Mouse (Mus musculus) limb, embryonic 10.5 days (tissue): ENCODE results near the gene Slc35b2. TPM values are rescaled to one million over a fixed set of nuclear protein-coding genes. Genes with fewer than 3 reads are reported as not detected.

Source experiments
- DNase-seq: peaks from one replicate; pipeline ENCODE4 v3.0.0-alpha.2; 2017; ENCODE audit warnings: low spot score
- H3K27ac ChIP-seq: fragments of 300-500 bp; sonication (generic); 2 replicates; pipeline ENCODE4 v1.5.1; 2016; ENCODE audit warnings: mild to moderate bottlenecking
- H3K27me3 ChIP-seq: fragments of 300-500 bp; sonication (generic); 2 replicates; pipeline ENCODE4 v1.6.1; 2016; ENCODE audit warnings: low read depth, mild to moderate bottlenecking; ENCODE audit not compliant: poor library complexity, severe bottlenecking
- H3K36me3 ChIP-seq: fragments of 300-500 bp; sonication (generic); 2 replicates; pipeline ENCODE4 v1.6.1; 2016; ENCODE audit warnings: mild to moderate bottlenecking, moderate library complexity
- H3K4me1 ChIP-seq: fragments of 300-500 bp; sonication (generic); 2 replicates; pipeline ENCODE4 v1.6.1; 2016
- H3K4me3 ChIP-seq: fragments of 300-500 bp; sonication (generic); 2 replicates; pipeline ENCODE4 v1.5.1; 2016; ENCODE audit warnings: mild to moderate bottlenecking, moderate library complexity
- H3K9me3 ChIP-seq: fragments of 300-500 bp; sonication (generic); replicated peaks from 2 replicates; pipeline ENCODE4 v1.6.1; 2016; ENCODE audit warnings: mild to moderate bottlenecking
- WGBS: fragments of 180-500 bp; shearing (Covaris S2); methylation state at CpG from one replicate; pipeline ENCODE4 v1.1.7; 2016; 5-methylcytosine and 5-hydroxymethylcytosine counted together
- polyA plus RNA-seq: library from polyadenylated mRNA; unstranded; fragments of >200 nt; fragmentation: Nextera tagmentation; extraction: Ambion mirVana; gene quantifications from 2 replicates; pipeline ENCODE4 v1.2.1, GENCODE M21; 2016

Gene Slc35b2
- polyA plus RNA-seq, 1 experiment from 2014 or later: 105 TPM

DNA sequence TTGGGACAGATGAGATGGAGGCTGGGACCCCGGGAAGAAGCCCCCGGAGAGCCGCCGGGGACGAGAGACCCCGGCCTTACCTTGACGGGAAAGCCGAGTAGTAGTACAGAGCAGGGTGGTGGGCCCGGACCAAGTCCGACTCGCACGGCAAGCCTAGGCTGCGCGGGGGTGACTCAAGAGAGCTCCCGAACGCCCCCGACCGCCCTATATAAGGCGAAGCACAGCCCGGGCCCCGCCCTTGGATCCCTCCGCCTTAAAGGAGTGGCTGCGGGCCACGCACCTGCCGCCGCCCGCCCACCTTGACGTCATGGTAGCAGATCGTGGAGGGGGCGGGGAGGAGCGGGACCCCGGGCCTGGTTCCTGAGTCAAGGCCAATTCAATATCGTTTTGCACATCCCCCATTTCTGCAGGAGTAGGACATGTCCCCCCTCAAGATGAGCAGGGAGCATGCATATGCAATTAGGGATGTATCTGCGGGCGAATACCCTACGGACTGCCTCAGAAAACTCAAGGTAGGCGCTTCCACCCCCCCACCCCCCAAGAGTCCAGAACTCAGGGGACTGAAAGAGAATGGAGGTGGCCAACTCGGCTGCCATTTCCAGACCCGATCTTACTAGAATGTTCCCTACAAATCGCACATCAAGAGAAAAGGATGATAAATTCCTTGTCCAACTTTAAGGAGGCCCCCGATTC is 9.6 kb downstream of the Slc35b2 start, which contains the start of gene Hsp90ab1:
Gene Hsp90ab1 (minus strand): TSS at position 185 of the 693 bp plus-strand sequence.
- peak; percentile 100 for DNase-seq
- H3K9me3 ChIP-seq: no peaks in the 10 kb centered on the region
- peaks cover 31% of the 10 kb centered on the region for H3K4me1 ChIP-seq
- peak within 1 kb of the TSS; percentile 97 for H3K27ac ChIP-seq
- peak within 1 kb of the TSS; percentile 77 for H3K4me3 ChIP-seq
- H3K36me3 ChIP-seq: peaks cover 44% of the 10 kb centered on the region
- WGBS: under 1% methylated on average over 41 of the region's 41 CpGs
- H3K27me3 ChIP-seq: no peaks in the 10 kb centered on the region

DNA sequence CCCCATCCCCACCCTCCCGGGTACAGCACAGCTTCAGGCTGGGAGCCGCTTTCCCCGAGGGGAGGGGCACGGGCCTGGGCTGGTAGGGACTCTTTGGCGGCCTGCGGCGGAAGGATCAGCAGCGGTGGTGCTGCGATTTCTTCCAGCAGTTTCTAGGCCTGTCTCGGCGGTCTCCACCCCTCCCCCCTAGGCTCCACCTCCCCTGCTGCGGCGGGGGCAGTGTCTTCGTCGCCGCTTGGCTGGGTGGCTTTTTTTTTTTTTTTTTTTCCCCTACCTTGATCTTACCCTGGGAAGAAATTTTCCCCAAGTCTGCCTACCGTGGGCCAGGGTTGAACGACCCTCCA is 10.1 kb downstream of the Slc35b2 start:
- WGBS: under 1% methylated on average over 18 of the region's 18 CpGs
- peak overlapping the region; percentile 77 for H3K4me3 ChIP-seq
- H3K9me3 ChIP-seq: no peaks in the 10 kb centered on the region
- no peaks in the 10 kb centered on the region for H3K27me3 ChIP-seq
- DNase-seq: peak; percentile 98
- peak overlapping the region; percentile 97 for H3K27ac ChIP-seq
- H3K36me3 ChIP-seq: peaks cover 38% of the 10 kb centered on the region
- peaks cover 31% of the 10 kb centered on the region for H3K4me1 ChIP-seq

DNA sequence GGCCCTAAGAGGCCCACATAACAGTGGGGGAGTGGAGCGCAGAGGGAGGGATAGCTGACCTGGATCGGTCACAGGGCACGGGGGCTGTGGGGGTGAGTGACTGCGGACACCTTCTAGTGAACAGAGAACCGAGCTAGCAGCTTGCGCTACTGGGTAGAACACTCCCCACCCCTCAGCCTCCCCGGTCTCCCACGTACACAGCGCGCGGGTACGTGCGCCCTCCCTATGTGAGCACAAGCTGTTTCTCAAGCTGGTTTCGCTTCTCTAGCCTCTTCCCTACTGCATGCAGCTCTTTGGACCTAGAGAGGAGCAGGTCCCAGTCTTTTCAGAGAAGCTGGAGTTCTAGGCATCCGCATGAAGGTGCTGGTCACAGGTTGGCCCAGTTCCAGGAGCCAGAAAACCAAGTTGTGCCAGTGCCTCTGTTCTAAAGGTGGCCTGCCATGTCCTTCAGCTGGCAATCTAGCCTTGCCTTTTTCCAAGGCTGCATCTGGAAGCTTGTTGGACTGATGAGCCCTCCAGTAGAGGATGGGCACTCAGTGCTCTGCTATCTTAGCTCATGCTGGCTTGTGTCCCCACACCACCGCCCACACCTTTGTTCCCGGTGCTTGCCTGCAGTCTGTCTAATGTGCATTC is 10.6 kb downstream of the Slc35b2 start:
- Histone ChIP-seq H3K27me3 (no peaks in the 10 kb centered on the region), H3K4me3 (peak overlapping the region; percentile 77), H3K27ac (peak overlapping the region; percentile 97), H3K9me3 (no peaks in the 10 kb centered on the region), H3K36me3 (peaks cover 33% of the 10 kb centered on the region), H3K4me1 (peaks cover 31% of the 10 kb centered on the region)
- DNase-seq: peak; percentile 79
- WGBS: 5% methylated on average over 17 of the region's 17 CpGs

DNA sequence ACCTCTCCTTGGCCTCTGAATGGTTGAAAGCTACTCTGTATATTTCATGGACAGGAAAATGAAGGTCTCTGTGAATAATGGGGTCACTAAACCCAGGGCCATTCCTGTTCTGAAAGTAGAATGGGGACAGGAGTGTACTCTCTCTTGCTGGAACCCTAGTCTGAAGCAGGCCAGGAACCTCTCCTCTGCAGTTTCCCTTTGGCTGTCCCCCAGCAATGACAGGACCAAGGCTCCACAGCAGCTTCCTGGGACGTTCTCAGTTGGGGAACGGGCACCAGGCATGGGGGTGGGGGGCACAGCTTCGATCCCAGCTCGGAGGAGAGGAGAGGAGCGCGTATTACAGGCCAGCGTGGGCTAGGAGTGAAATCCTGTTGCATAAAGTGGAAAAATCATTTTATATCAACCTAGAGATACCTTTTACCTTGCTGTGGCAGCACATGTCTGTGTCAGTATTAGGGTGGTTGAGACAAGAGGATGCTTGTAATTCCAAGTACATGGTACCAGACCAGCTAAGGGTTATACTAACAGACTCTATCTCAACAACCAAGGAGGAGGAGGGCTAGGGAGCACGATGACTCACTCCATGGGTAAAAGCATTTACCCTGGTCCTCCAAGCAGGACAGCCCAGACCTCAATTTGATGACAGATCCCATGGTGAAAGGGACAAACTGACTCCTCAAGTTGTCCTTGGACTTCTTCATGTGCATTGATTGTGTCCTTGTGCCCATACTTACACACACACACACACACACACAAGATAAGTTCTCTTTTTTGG is 11.6 kb downstream of the Slc35b2 start:
- Histone ChIP-seq H3K27ac (peak overlapping the region; percentile 97), H3K4me3 (no peak overlapping the region), H3K27me3 (no peaks in the 10 kb centered on the region), H3K9me3 (no peaks in the 10 kb centered on the region), H3K36me3 (peaks cover 23% of the 10 kb centered on the region), H3K4me1 (peaks cover 32% of the 10 kb centered on the region)
- 91% methylated on average over 8 of the region's 8 CpGs for WGBS
- no peak for DNase-seq

DNA sequence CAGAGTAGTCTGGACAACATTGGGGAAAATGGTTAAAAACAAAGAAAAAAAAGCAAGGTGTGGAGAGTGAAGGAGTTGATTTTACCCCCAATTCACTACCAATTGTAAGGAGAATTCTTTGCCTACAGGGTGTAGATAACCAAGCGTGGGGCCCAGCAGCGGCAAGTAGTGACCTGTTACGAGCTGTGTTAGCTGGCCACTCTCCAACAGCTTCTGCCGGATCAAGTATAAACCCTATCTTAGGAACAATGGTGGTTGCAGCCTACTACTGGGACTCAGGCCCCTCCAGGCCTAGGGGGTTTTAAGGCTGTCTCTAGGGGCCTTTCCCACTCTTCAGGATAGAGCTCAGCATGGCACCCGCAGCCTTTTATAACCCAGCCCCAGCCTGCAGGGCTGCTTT is 14.6 kb downstream of the Slc35b2 start:
- H3K9me3 ChIP-seq: no peaks in the 10 kb centered on the region
- no peak overlapping the region for H3K27ac ChIP-seq
- WGBS: 78% methylated on average over 5 of the region's 5 CpGs
- H3K4me3 ChIP-seq: no peak overlapping the region
- H3K36me3 ChIP-seq: no peaks in the 10 kb centered on the region
- H3K4me1 ChIP-seq: peaks cover 21% of the 10 kb centered on the region
- H3K27me3 ChIP-seq: no peaks in the 10 kb centered on the region
- DNase-seq: no peak

GRCm38 (mm10) chr17:45578843-45579242 is 15.2 kb downstream of the Slc35b2 start:
- Histone ChIP-seq H3K4me1 (peaks cover 21% of the 10 kb centered on the region), H3K9me3 (no peaks in the 10 kb centered on the region), H3K27ac (no peak overlapping the region), H3K36me3 (no peaks in the 10 kb centered on the region), H3K27me3 (no peaks in the 10 kb centered on the region), H3K4me3 (no peak overlapping the region)
- no peak for DNase-seq
- WGBS: 75% methylated on average over 7 of the region's 7 CpGs

DNA sequence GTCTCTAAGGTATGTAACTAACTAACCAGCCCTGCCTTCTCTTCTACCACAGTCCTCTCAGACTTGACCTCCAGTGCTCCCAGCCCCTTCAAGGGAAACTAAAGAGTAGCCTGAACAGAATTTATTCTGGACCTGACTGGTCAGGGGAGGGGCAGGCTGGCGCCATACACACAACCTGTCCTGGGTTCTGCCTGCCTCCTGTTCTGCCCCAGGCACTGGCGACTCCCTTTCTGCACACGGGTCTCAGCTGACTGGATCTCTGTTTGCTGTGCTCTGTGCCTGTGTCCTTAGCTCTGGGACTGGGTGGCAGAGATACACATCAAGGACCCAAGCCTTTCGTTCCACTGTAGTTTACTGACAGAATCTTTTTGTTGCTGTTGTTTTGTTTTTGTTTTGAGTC is 15.9 kb downstream of the Slc35b2 start:
- H3K36me3 ChIP-seq: no peaks in the 10 kb centered on the region
- no peaks in the 10 kb centered on the region for H3K27me3 ChIP-seq
- H3K4me1 ChIP-seq: peaks cover 21% of the 10 kb centered on the region
- DNase-seq: no peak
- no peaks in the 10 kb centered on the region for H3K9me3 ChIP-seq
- H3K4me3 ChIP-seq: no peak overlapping the region
- WGBS: 81% methylated on average over 4 of the region's 4 CpGs
- no peak overlapping the region for H3K27ac ChIP-seq

- H3K27me3 ChIP-seq: no peaks in the 10 kb centered on the region
- H3K4me1 ChIP-seq: peaks cover 29% of the 10 kb centered on the region
- peaks cover 3% of the 10 kb centered on the region; the same call in 1 of the 2 replicates for H3K36me3 ChIP-seq
- WGBS: 50% methylated on average over 12 of the region's 12 CpGs
- H3K27ac ChIP-seq: peak overlapping the region; percentile 25; the same call in 1 of the 2 replicates
- no peak for DNase-seq
- no peak overlapping the region for H3K4me3 ChIP-seq
- no peaks in the 10 kb centered on the region for H3K9me3 ChIP-seq
Observed at GRCm38 (mm10) chr17:45580958-45581477, 17.3 kb downstream of the Slc35b2 start.

GRCm38 (mm10) chr17:45581567-45581983 is 17.9 kb downstream of the Slc35b2 start:
- Histone ChIP-seq H3K36me3 (peaks cover 9% of the 10 kb centered on the region), H3K9me3 (no peaks in the 10 kb centered on the region), H3K4me1 (peaks cover 31% of the 10 kb centered on the region), H3K27ac (peak overlapping the region; percentile 25; the same call in 1 of the 2 replicates), H3K4me3 (no peak overlapping the region), H3K27me3 (no peaks in the 10 kb centered on the region)
- DNase-seq: peak; percentile 79
- WGBS: 16% methylated on average over 2 of the region's 2 CpGs

DNA sequence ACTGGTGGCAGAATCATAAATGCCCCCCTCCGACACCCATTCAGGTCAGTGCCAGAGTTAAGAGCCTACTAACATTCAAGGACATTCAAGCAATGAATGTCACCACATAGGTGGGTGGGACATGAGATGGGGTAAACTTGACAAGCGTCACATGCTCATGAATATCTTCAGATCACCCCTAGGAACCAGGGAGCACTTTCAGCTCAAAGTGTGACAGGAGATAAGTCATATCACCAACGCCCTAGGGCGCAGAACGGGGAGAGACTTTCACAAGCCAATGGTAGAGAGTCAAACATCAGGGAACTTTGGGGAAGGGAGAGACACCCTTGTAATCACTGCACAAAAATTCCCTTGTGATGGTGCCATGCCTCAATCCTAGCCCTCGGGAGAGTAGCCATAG is 18.5 kb downstream of the Slc35b2 start:
- DNase-seq: no peak
- peaks cover 15% of the 10 kb centered on the region for H3K36me3 ChIP-seq
- H3K27me3 ChIP-seq: no peaks in the 10 kb centered on the region
- H3K4me1 ChIP-seq: peaks cover 31% of the 10 kb centered on the region
- no peaks in the 10 kb centered on the region for H3K9me3 ChIP-seq
- H3K4me3 ChIP-seq: no peak overlapping the region
- no peak overlapping the region for H3K27ac ChIP-seq
- WGBS: 88% methylated on average over 6 of the region's 6 CpGs

DNA sequence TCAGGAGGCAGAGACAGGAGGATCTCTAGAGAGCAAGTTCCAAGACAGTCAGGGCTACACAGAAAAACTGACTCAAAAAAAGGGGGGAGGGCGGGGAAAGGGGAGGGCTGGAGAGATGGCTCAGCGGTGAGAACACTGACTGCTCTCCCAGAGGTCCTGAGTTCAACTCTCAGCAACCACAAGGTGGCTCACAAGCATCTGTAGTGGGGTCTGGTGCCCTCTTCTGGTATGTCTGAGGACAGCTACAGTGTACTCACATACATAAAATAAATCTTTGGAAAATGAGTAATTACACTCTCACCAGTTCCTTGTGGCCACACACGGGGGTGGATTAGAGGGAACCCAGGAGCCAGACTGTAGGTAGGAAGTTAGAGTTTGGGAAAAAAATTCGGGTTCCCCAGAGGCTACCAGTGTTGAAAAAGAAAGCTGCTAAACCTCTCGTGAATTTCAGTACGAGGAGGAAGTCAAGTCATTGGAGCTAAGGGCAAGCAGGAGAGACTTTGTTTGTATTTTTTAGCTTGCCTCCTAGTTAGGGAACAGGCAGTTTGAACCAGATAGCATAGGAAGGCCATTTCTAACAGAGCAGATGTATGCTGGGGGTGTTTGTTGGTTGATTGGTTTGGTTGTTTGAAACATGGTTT is 19.2 kb downstream of the Slc35b2 start:
- no peaks in the 10 kb centered on the region for H3K9me3 ChIP-seq
- H3K27me3 ChIP-seq: no peaks in the 10 kb centered on the region
- H3K4me3 ChIP-seq: no peak overlapping the region
- 77% methylated on average over 6 of the region's 6 CpGs for WGBS
- no peak for DNase-seq
- no peak overlapping the region for H3K27ac ChIP-seq
- peaks cover 18% of the 10 kb centered on the region for H3K36me3 ChIP-seq
- H3K4me1 ChIP-seq: peaks cover 31% of the 10 kb centered on the region

DNA sequence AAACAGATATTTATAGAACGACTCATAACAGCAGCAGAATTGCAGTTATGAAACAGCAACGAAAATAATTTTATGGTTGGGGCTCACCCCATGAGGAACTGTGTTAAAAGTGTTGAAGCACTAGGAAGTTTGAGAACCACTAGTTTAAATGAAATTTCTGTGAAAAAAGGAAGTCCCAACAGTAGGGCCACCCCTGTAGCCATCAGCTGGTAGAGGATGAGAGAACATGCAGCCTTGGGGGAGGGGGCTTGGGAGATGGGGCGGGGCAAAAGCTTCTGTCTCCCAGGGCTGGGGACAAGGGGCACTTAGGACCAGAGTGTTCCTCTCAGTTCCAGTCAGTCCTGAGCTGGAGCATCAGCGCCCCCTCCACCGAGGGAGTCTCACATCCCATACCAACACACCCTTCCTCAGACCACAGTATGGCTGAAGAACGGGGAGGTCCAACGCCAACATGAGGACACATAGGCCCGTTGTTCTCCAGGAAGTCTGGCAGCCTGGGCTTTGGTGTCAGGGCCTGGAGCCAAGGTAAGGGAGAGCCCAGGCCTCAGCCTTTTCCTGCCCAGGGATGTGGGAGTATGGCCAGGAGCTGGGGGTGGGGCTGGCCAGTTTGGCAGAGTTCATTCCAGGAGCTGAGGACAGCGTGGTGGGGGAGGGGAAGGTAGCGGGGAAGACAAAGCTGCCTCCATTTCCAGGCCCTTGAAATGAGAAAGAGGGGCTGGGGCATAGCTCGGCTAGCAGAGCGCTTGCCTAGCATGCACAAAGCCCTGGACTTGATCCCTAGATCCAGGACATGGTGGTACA is 20.6 kb downstream of the Slc35b2 start:
- peak overlapping the region; percentile 20 for H3K4me3 ChIP-seq
- DNase-seq: no peak

More for the DNA sequence above, 20.6 kb downstream of the Slc35b2 start:
- peaks cover 31% of the 10 kb centered on the region for H3K4me1 ChIP-seq
- 39% methylated on average over 12 of the region's 12 CpGs for WGBS
- peaks cover 31% of the 10 kb centered on the region for H3K36me3 ChIP-seq
- no peaks in the 10 kb centered on the region for H3K9me3 ChIP-seq
- peak overlapping the region; percentile 82 for H3K27ac ChIP-seq
- H3K27me3 ChIP-seq: no peaks in the 10 kb centered on the region
